Mouse (Mus musculus) spleen, adult 2 months (tissue): ENCODE data around the gene Lmtk2.

Experiments
- CTCF ChIP-seq: fragments of 200-500 bp; IDR thresholded peaks from 2 replicates; pipeline ENCODE4 v1.5.1; 2011; ENCODE audit warnings: mild to moderate bottlenecking, inconsistent platforms; ENCODE audit not compliant: insufficient read depth, insufficient read length, insufficient replicate concordance; ENCODE audit errors: extremely low read depth
- POLR2A ChIP-seq: fragments of 200-500 bp; IDR thresholded peaks from 2 replicates; pipeline ENCODE4 v1.6.1; 2011; ENCODE audit warnings: low read depth, low read length, inconsistent platforms

GRCm38 (mm10) chr5:144219936-144220335, 119.7 kb downstream of the Lmtk2 start:
- TF ChIP-seq CTCF: no peak
- no peak for TF ChIP-seq POLR2A
